Mouse (Mus musculus): ENCODE data around the gene Klra17. TPM values are rescaled to one million over a fixed set of nuclear protein-coding genes. Genes with fewer than 3 reads are reported as not detected.

Klra17 gene
- polyA plus RNA-seq, 1 experiment from 2014 or later: not detected

Other genes starting within 250 kb of the Klra17 start
- not detected in 2 replicates for gene Klrc3, start 233.3 kb downstream of the Klra17 start, polyA plus RNA-seq (2014; fragmentation: Nextera tagmentation; extraction: Ambion mirVana)
- gene Klrc2, start 216.0 kb downstream of the Klra17 start, polyA plus RNA-seq (2014; fragmentation: Nextera tagmentation; extraction: Ambion mirVana): not detected in 2 replicates
- gene Klrc1, start 197.7 kb downstream of the Klra17 start, polyA plus RNA-seq (2014; fragmentation: Nextera tagmentation; extraction: Ambion mirVana): not detected in 2 replicates
- gene Klri1, start 159.5 kb downstream of the Klra17 start, polyA plus RNA-seq (2014; fragmentation: Nextera tagmentation; extraction: Ambion mirVana): not detected in 2 replicates
- gene Klri2, start 136.2 kb downstream of the Klra17 start, polyA plus RNA-seq (2014; fragmentation: Nextera tagmentation; extraction: Ambion mirVana): not detected in 2 replicates
- not detected in 2 replicates for gene Gm156, start 92.4 kb downstream of the Klra17 start, polyA plus RNA-seq (2014; fragmentation: Nextera tagmentation; extraction: Ambion mirVana)
- not detected in 2 replicates for gene Gm17631, start 14.0 kb downstream of the Klra17 start, polyA plus RNA-seq (2014; fragmentation: Nextera tagmentation; extraction: Ambion mirVana)
- gene Klra5, start 41.0 kb upstream of the Klra17 start, polyA plus RNA-seq (2014; fragmentation: Nextera tagmentation; extraction: Ambion mirVana): not detected in 2 replicates
- gene Klra6, start 150.3 kb upstream of the Klra17 start, polyA plus RNA-seq (2014; fragmentation: Nextera tagmentation; extraction: Ambion mirVana): not detected in 2 replicates
- not detected in 2 replicates for gene Klra4, start 190.6 kb upstream of the Klra17 start, polyA plus RNA-seq (2014; fragmentation: Nextera tagmentation; extraction: Ambion mirVana)